Mouse (Mus musculus) cortical plate, adult 2 months (tissue): ENCODE results near the gene Pik3r2. TPM values are rescaled to one million over a fixed set of nuclear protein-coding genes. Genes with fewer than 3 reads are reported as not detected.
"Not testable (repeated sequence)": the region's sequence is repeated elsewhere in the genome, so short reads cannot be mapped to it uniquely, and the experiment has no call there.

ENCODE experiments used
- H3K27ac ChIP-seq: fragments of 200-500 bp; 2 replicates; pipeline ENCODE4 v1.5.1; 2012; ENCODE audit warnings: low read length, control low read depth, inconsistent platforms; ENCODE audit not compliant: insufficient read depth
- H3K4me1 ChIP-seq: fragments of 200-500 bp; 2 replicates; pipeline ENCODE4 v1.6.1; 2011; ENCODE audit warnings: low read length; ENCODE audit not compliant: control insufficient read depth, insufficient read depth
- H3K4me3 ChIP-seq: fragments of 200-500 bp; 2 replicates; pipeline ENCODE4 v1.5.1; 2011; ENCODE audit warnings: mild to moderate bottlenecking, low read length, control low read depth; ENCODE audit not compliant: insufficient read depth
- CTCF ChIP-seq: fragments of 200-500 bp; IDR thresholded peaks from 2 replicates; pipeline ENCODE4 v1.5.1; 2011; ENCODE audit warnings: mild to moderate bottlenecking, control low read depth, low read length; ENCODE audit not compliant: insufficient read depth; ENCODE audit errors: extremely low read depth
- POLR2A ChIP-seq: fragments of 200-500 bp; IDR thresholded peaks from 2 replicates; pipeline ENCODE4 v1.6.1; 2011; ENCODE audit warnings: mild to moderate bottlenecking, low read length, control low read depth; ENCODE audit not compliant: insufficient read depth; ENCODE audit errors: extremely low read depth
- polyA plus RNA-seq: library from polyadenylated mRNA; depleted of rRNA; stranded (reverse); fragments of >200 nt; gene quantifications from 2 replicates; pipeline ENCODE4 v1.2.3, GENCODE M21; 2012; rRNA removed

The Pik3r2 gene
- polyA plus RNA-seq: 177 and 193 TPM in 2 replicates

DNA sequence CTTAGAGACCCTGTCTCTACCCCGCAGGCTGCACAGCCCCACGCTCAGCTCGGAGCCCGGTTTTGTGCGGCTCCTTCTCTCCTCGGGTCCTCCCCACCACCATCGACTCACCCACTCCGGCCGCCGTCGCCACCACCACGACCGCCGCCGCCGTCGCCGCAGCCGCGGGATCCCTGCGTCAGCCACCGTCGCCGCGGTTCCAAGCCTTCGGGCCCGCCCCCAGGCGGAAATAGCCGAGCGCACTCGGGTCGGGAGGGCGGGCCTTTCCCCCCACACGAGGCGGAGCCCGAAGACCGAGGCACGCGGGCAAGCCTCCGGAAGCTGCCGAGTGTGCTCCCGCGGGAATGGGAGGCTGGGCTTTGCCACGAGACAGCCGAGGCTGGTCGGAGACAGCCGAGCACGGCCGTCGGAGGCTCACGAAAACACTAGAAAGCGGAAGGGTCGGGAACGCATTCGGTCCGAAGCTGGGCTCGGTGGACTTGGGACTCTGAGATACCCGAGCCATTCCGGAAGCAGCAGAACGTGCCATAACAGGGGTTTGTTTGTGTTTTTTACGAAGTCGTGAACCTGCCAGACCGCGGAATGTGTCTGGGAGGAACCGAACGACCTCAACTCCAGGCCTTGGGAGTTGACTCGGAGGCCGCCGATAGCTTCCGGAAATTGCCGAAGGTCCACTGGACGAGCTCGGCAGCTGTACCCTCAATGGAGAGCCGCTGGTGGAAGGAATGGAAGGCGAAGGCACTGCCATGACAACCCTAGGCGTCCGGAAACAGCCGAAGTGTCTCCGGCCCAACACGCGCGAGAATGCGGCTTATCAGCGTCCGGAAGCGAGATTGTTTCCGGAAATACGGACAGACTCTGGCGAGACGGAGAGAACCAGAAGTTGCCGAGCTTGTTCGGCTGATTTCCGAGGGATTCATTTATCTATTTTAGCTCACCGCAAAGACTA is at the start of gene Pik3r2:
TSS of gene Pik3r2 (minus strand) at position 218 of the 949 bp plus-strand sequence.
- H3K27ac ChIP-seq: peak within 1 kb of the TSS; percentile 94
- TF ChIP-seq POLR2A (peak; percentile 76), CTCF (no peak)
- peaks cover 8% of the 10 kb centered on the region; the same call in 1 of the 2 replicates for H3K4me1 ChIP-seq
- H3K4me3 ChIP-seq: peak within 1 kb of the TSS; percentile 41

GRCm38 (mm10) chr8:70825816-70826215 is 49.3 kb upstream of the Pik3r2 start:
- Histone ChIP-seq H3K27ac (no peak overlapping the region), H3K4me1 (no peaks in the 10 kb centered on the region), H3K4me3 (no peak overlapping the region)
- TF ChIP-seq CTCF: no peak
- TF ChIP-seq POLR2A: no peak

GRCm38 (mm10) chr8:70823802-70824201 is 47.3 kb upstream of the Pik3r2 start:
- no peak for TF ChIP-seq POLR2A
- no peaks in the 10 kb centered on the region for H3K4me1 ChIP-seq
- no peak overlapping the region for H3K27ac ChIP-seq
- H3K4me3 ChIP-seq: no peak overlapping the region

DNA sequence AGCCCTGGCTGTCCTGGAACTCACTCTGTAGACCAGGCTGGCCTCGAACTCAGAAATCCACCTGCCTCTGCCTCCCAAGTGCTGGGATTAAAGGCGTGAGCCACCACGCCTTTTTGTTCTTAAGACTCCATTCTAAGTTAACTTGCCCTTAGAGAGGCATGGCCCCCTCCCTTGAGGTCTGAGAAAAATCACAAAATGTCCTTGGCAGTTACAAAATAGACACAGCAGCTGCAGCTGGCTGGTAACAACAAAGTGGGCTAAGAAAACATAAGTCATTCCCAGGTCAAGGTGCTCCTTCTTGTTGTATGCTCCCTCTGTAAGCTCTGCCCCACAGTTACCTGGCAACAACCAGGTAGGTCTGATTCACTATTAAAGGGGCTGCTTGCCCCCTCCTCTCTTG is 46.1 kb upstream of the Pik3r2 start:
- H3K4me3 ChIP-seq, H3K27ac ChIP-seq, H3K4me1 ChIP-seq: not testable (repeated sequence)

GRCm38 (mm10) chr8:70821992-70822391 is 45.5 kb upstream of the Pik3r2 start:
- Histone ChIP-seq H3K4me1 (no peaks in the 10 kb centered on the region), H3K4me3 (no peak overlapping the region), H3K27ac (no peak overlapping the region)
- TF ChIP-seq POLR2A (no peak), CTCF (no peak)

GRCm38 (mm10) chr8:70821399-70821962 is 45.0 kb upstream of the Pik3r2 start:
- no peak for TF ChIP-seq POLR2A
- TF ChIP-seq CTCF: peak; percentile 93
- H3K27ac ChIP-seq: no peak overlapping the region
- H3K4me1 ChIP-seq: no peaks in the 10 kb centered on the region
- H3K4me3 ChIP-seq: no peak overlapping the region

DNA sequence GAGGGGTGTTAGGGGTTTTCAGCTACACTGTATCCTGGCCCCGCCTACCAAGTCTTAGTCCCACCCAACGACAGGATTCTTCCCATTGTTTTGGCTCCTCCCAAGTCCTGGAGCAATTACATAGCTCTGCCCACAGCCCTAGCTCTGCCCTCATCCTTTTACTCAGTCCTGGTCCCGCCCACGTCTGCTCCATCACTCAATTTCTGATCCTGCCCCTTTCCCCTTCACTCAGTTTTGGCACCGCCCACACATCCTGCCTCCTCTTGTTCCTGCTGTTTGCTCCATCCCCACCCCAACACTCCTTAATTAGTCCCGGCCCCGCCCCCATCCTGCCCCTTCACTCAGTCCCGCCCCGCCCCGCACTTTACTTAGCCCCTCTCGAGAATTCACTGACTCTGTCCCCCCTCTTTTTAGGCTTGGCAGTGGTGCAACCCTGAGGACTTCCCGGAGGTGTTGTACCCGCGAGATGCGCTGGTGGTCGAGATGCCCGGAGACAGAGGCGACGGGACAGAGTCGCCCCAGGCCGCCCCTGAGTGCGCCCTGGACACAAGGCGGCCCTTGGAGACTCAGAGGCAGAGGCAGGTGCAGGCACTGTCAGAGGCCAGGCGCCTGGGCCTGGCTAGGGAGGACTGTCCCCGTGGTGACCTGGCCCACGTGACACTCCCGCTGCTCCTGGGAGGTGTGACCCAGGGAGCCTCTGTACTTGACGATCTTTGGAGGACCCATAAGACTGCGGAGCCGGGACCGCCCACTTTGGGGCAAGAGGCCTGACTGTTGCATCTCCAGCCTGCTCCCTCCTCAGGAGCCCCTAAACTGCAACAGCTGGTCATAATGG is 43.8 kb upstream of the Pik3r2 start:
- TF ChIP-seq CTCF (no peak), POLR2A (no peak)
- Histone ChIP-seq H3K4me3 (no peak overlapping the region), H3K4me1 (no peaks in the 10 kb centered on the region), H3K27ac (no peak overlapping the region)

GRCm38 (mm10) chr8:70816679-70817078 is 40.2 kb upstream of the Pik3r2 start:
- H3K4me1 ChIP-seq: no peaks in the 10 kb centered on the region
- TF ChIP-seq CTCF (no peak), POLR2A (no peak)
- H3K27ac ChIP-seq: no peak overlapping the region
- 0 out of 2 replicates have a peak overlapping the region, but pooled peaks have one; percentile 8 for H3K4me3 ChIP-seq

- Histone ChIP-seq H3K4me3 (no peak overlapping the region), H3K27ac (no peak overlapping the region), H3K4me1 (no peaks in the 10 kb centered on the region)
- TF ChIP-seq POLR2A (no peak), CTCF (no peak)
These were observed 36.4 kb upstream of the Pik3r2 start for GRCm38 (mm10) chr8:70812885-70813284.
